Mouse (Mus musculus) stomach, postnatal 0 days (tissue): ENCODE measurements around the gene Srprb.

Experiments used
- CTCF ChIP-seq: IDR thresholded peaks from 2 replicates; pipeline ENCODE4 v1.5.1; 2016; ENCODE audit warnings: antibody characterized with exemption, low read depth, mild to moderate bottlenecking, moderate library complexity
- EP300 ChIP-seq: optimal IDR thresholded peaks from 2 replicates; pipeline ENCODE3; 2016; ENCODE audit warnings: antibody characterized with exemption

GRCm38 (mm10) chr9:103233006-103233395 lies 31.1 kb upstream of the Srprb start:
- no peak for TF ChIP-seq CTCF
- TF ChIP-seq EP300: no peak
